Mouse (Mus musculus): ENCODE data around the gene Smyd4.
"Not testable (repeated sequence)": the region's sequence is repeated elsewhere in the genome, so short reads cannot be mapped to it uniquely, and the experiment has no call there.

Smyd4 gene

DNA sequence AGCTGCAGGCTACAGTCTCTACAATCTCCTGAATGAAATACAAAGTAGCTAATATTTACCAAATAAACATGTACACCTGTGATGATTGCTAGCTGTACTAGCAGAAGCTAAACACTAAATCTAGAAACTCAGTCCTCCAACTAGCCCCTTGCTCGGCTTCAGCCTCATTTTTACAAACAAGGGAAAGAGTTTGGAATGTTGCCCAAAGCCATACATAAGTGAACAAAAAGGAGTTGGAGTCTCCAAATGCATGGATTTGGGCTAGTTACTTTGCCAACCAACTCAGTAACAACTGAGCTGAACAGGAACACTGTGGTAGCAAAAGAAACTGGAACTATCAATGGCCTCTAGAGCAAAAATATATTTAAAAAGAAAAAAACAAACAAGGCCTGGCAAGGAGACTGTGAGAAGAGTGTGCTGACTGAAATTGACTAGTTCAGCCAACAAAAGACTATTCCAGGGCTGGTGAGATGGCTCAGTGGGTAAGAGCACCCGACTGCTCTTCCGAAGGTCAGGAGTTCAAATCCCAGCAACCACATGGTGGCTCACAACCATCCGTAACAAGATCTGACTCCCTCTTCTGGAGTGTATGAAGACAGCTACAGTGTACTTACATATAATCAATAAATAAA, 1.6 kb upstream of the Smyd4 start:
- no peak for DNase-seq (ENCODE audit: low spot score in 2 of 2)

DNA sequence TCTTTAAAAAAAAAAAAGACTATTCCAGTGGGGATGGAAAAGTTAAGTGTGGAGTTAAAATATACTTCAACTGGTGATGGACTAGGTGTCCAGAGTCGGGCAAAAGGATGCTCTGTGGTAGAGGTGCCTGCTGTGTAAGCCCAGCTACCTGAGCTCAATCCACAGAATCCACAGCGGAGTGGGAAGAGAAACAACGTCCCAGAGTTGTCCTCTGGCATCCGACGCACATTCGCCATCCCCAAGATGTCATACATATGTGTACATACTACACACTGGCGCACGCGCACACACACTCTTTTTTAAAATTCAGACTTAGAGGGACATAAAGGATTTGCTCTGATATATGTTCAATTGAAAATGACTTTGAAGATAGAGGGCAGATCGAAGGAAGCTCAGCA, 1.0 kb upstream of the Smyd4 start:
- DNase-seq (ENCODE audit: low spot score in 2 of 2) = no peak

DNA sequence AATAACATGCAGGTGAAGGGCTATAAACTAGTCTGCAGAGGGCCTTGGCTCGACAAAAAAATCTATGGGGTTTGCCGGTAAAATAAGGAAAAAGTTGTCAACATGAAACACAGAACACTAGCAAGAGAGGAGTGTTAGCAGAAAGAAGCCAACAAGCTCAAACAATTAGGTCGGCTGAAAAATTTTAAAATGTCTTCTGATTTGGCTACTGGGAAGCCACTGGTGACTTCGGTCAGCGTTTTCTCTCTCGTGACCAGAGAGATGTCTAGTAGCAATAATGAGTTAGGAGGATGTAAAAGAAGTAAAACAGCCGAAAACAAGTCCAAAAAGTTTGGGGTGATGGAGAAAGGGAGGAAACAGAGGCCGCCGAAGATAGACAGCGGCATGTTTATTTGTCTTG, 637 bp upstream of the Smyd4 start:
- no peak for DNase-seq (ENCODE audit: low spot score in 2 of 2)

DNA sequence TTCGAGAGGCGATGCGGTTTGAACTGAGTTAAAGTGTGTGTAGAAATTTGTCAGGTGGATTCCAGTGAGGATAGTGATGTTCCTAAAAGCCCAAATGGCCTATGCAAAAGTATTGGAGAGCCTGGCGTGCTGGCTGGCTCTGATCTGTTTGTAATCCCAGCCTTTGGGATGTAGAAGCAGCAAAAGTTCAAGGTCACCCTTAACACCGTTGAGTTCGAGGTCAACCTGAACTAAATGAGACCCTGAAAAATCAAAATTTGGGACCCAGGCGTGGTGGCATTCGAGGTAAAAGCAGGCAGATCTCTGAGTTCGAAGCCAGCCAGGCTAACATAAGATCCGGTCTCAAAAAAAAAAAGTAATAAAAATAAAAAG, 643 bp downstream of the Smyd4 start:
- no peak for DNase-seq (ENCODE audit: low spot score in 2 of 2)

GRCm38 (mm10) chr11:75351225-75351624, 3.0 kb downstream of the Smyd4 start:
- DNase-seq (ENCODE audit: low spot score in 2 of 2) = no peak

- DNase-seq (ENCODE audit: low spot score in 2 of 2) = no peak
These were observed 7.2 kb downstream of the Smyd4 start for GRCm38 (mm10) chr11:75355475-75355874.

GRCm38 (mm10) chr11:75377125-75377524, 28.9 kb downstream of the Smyd4 start:
- no peak for DNase-seq (ENCODE audit: low spot score in 2 of 2)

DNA sequence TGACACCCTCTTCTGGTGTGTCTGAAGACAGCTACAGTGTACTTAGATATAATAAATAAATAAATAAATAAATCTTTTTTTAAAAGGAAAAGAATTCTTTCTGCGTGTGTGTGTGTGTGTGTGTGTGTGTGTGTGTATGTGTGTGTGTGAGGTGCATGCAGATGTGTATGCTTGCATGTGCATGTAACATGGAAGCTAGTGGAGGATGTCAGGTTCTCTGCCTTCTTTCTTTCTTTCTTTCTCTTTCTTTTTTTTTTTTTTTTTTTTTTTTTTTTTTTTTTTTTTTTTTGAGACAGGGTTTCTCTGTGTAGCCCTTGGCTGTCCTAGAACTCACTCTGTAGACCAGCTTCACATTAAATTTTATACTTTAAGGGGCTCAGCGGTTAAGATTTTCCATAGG, 30.6 kb downstream of the Smyd4 start:
- DNase-seq (ENCODE audit: low spot score in 2 of 2) = not testable (repeated sequence)

GRCm38 (mm10) chr11:75383529-75383928, 35.3 kb downstream of the Smyd4 start:
- DNase-seq (ENCODE audit: low spot score in 2 of 2) = not testable (repeated sequence)

DNA sequence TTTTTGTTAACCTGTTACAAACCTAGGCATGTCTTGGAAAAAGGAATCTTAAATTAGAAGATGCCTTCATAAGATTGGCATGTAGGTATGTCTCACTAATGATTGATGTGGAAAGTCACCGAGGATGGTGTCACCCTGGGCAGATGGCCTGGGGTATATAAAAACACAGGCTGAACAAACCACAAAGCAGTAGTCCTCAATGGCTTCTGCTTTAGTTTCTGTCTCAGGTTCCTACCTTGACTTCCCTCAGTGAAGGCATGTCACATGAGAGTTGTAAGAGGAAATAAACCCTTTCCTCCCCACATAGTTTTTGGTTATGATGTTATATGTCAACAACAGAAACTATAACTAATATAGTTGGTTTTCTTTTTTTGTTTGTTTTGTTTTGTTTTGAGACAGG, 47.4 kb downstream of the Smyd4 start:
- no peak for DNase-seq (ENCODE audit: low spot score in 2 of 2)

- no peak for DNase-seq (ENCODE audit: low spot score in 2 of 2)
These were observed 49.2 kb downstream of the Smyd4 start for GRCm38 (mm10) chr11:75397452-75397851.

DNA sequence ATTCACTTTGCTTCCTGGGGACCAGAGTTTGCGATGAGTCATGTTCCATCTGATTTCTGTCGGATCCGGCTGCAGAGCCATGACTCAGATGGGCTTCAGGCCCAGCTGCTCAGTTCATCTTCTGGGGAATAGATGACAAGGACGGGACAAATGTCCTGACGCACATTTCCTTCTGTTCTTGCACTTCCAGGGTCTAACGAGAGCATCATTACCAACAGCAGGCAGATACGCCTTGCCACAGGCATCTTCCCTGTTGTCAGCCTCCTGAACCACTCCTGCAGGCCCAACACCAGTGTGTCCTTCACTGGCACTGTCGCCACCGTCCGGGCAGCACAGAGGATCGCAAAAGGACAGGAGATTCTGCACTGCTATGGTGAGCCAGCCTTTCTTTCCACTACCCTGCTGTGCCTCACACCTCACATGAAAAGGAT, 51.2 kb downstream of the Smyd4 start:
- DNase-seq (ENCODE audit: low spot score in 2 of 2) = peak; percentile 34 to 60

GRCm38 (mm10) chr11:75400099-75400498, 51.9 kb downstream of the Smyd4 start:
- no peak for DNase-seq (ENCODE audit: low spot score in 2 of 2)

GRCm38 (mm10) chr11:75402271-75402690, 54.0 kb downstream of the Smyd4 start:
- peak in 1 of 2 experiments; percentile 12 for DNase-seq (ENCODE audit: low spot score in 2 of 2)

DNA sequence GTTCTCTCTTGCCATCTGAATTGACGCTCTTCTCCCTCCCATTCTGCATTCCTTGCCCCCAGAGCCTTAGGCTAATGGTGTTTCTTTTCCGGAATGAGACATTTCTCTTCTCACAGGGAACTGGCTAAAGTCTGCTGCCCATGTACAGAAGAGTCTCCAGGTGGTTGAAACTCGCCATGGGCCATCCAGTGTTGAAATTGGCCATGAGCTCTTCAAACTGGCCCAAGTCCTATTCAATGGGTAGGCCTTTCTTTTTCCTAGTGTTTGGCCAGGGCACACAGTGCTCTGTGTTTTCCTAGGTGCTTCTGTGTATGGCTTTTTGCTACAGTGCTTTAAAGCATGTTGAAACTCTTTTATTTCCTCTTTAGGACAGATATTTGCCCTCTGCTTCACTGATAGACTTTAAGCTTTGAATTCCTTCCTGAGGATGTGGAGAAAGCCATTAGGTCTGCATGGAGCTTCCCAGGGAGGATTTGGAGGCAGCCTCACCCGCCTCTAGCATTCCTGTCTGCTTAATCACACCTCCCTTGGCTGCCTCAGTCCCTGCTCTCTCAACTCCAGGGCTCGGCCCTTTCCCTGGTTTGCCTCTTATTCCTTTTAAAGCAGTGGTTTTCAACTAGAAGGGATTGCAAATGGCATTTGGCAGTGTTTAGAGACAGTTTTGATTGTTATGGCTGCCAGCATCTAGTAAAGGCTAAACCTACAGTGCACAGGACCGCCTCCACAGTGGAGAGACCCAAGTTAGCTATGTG, 55.2 kb downstream of the Smyd4 start:
- DNase-seq (ENCODE audit: low spot score in 2 of 2) = no peak

DNA sequence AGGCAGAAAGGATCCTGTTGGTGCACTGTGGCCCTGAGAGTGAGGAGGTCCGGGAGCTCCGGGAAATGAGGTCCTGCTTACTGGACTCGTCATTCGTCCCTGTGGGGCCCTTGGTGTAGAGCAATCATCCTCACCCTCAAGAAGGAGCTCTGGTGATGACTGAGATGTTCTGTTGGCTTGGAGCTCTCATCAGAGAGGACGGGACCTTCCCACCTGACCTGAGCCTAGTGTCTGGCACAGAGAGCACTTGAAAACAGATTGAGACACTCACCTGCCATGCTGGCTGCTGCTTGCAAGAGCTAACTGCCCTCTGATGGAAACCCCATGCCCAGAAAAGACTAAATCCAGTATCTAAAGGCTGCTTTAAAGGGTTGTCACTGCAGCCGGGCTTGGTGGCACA, 56.6 kb downstream of the Smyd4 start:
- DNase-seq (ENCODE audit: low spot score in 2 of 2) = no peak

- no peak for DNase-seq (ENCODE audit: low spot score in 2 of 2)
These were observed 57.9 kb downstream of the Smyd4 start for GRCm38 (mm10) chr11:75406104-75406503.

DNA sequence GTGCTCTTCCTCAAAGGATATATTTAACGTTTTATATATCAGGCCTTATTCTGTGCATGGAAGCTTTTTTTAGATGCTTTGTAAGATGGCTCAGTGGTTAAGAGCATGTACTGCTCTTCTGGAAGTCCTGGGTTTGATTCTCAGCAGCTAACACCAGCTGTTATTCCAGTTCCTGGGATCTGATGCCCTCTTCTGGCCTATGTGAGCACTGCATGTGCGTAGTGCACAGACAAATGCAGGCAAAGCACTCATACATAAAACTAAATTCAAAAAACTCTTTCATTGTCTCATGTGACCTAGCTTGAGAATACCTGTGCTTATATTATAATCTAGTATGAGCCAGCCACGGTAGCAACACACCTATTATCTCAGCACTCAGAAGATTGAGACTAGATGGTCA, 58.6 kb downstream of the Smyd4 start:
- no peak for DNase-seq (ENCODE audit: low spot score in 2 of 2)

GRCm38 (mm10) chr11:75409679-75410575, 61.7 kb downstream of the Smyd4 start:
- no peak for DNase-seq (ENCODE audit: low spot score in 2 of 2)

DNA sequence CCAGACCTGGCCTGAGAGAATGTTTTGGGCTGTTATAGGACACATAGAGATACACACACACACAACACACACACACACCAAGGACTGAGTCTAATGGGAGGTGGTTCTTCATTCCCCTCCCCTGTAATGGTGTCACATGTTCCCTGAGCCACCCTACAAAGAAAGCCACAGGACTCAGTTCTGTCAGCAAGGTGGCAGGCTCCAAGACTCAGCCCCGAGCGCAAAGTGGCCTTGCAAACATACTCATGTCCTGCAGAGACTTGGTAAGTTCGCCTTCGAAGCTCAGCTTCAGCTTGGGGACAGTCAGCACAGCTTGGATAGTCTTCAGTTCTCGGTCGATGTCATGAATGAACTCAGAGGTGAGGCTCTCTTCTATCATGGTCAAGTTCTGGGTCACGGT, 62.4 kb downstream of the Smyd4 start:
- no peak for DNase-seq (ENCODE audit: low spot score in 2 of 2)

GRCm38 (mm10) chr11:75415096-75415495, 66.9 kb downstream of the Smyd4 start:
- DNase-seq (ENCODE audit: low spot score in 2 of 2) = no peak

DNA sequence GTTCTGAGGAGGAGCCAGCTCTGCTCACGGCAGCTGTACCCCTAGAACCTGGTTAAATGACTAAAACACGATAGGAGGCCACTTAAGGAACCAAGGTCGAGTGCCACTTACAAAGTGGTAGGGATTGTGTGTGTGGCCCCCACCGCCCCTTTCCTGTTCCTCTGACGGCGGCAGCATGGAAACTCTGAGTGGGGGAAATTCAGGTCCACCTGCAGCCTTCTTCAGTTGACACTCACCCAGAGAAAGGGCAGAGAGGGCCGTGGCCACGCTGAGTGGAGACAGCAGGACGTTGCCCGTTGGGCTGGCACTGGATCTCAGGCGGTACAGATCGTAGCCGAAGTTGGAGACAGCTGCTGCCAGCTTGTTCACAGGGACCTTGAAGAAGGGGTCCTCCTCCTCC, 67.8 kb downstream of the Smyd4 start:
- DNase-seq (ENCODE audit: low spot score in 2 of 2) = no peak

Data from right cerebral cortex, postnatal 36 days (tissue).